Mouse (Mus musculus): ENCODE data around the gene Mpl. TPM values are rescaled to one million over a fixed set of nuclear protein-coding genes. Genes with fewer than 3 reads are reported as not detected.

Gene Mpl
- polyA plus RNA-seq, 1 experiment, result 0.26 TPM

- TF ChIP-seq CTCF (IDR thresholded peaks at IDR 0.05; ENCODE audit: borderline replicate concordance, extremely low read depth, insufficient read depth, insufficient read length) (no peak), POLR2A (IDR thresholded peaks at IDR 0.05; ENCODE audit: borderline replicate concordance, extremely low read depth, insufficient read depth, insufficient read length, poor library complexity, severe bottlenecking) (no peak)
- no peak for DNase-seq (ENCODE audit: low read depth)
Measured at GRCm38 (mm10) chr4:118427415-118427767, 29.9 kb downstream of the Mpl start.

- TF ChIP-seq CTCF (IDR thresholded peaks at IDR 0.05; ENCODE audit: borderline replicate concordance, extremely low read depth, insufficient read depth, insufficient read length), result no peak
- no peak for TF ChIP-seq POLR2A (IDR thresholded peaks at IDR 0.05; ENCODE audit: borderline replicate concordance, extremely low read depth, insufficient read depth, insufficient read length, poor library complexity, severe bottlenecking)
- no peak for DNase-seq (ENCODE audit: low read depth)
Measured at GRCm38 (mm10) chr4:118425374-118425773, 31.9 kb downstream of the Mpl start.

GRCm38 (mm10) chr4:118424541-118425160 lies 32.7 kb downstream of the Mpl start:
- no peak for TF ChIP-seq POLR2A (IDR thresholded peaks at IDR 0.05; ENCODE audit: borderline replicate concordance, extremely low read depth, insufficient read depth, insufficient read length, poor library complexity, severe bottlenecking)
- TF ChIP-seq CTCF (IDR thresholded peaks at IDR 0.05; ENCODE audit: borderline replicate concordance, extremely low read depth, insufficient read depth, insufficient read length), result no peak
- DNase-seq (ENCODE audit: low read depth), result no peak

DNA sequence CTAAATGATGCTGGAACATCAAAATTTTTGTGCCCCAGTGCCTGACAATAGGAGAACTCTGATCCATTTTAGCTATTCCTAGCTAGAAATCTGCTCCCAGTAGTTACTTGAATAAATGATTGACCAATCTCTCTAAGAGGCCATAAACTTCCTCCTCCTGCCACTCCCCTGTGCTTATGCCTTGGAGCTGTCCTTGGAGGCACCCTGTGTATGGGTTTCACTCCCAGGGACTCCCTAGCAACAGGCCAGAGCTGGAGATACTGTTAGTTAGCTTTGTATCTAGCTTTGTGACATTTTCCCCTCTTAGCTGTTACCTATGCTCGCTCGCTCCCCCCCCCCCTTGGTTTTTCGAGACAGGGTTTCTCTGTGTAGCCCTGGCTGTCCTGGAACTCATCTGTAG lies 35.9 kb downstream of the Mpl start:
- TF ChIP-seq POLR2A (IDR thresholded peaks at IDR 0.05; ENCODE audit: borderline replicate concordance, extremely low read depth, insufficient read depth, insufficient read length, poor library complexity, severe bottlenecking) (no peak), CTCF (IDR thresholded peaks at IDR 0.05; ENCODE audit: borderline replicate concordance, extremely low read depth, insufficient read depth, insufficient read length) (no peak)
- no peak for DNase-seq (ENCODE audit: low read depth)

DNA sequence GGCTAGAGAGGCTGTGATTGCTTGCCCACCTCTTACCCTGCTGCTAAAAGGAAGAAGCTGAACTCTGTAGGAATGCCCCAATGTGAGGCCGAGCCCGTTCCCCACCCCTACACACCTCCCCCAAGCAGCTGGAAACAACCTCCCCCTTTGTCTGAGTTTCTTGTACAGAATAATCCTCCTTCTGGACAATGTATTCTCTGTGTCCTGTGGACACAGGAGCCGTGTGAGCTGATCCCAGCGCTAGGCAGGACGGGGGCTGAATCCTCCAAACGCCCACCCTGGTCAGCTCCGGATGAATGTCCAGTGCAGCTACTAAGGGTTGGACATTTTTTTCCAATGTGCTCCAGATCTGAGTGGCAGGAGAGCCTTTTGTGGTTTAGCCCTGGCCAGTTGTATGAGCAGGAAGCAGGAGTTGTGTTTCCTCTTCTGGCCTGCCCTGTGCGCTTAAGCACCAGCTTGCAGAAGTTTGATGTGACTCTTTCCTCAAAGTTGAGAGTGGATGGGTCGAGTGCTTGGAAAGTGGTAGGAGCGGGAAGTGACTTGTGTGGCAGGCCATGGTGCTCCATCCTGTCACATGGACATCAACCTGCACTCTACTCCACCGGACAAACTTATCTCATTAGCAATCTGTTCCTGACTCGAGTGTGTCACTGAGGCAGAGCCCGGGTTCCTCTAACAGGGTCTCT lies 40.1 kb downstream of the Mpl start:
- DNase-seq (ENCODE audit: low read depth), result no peak
- no peak for TF ChIP-seq POLR2A (IDR thresholded peaks at IDR 0.05; ENCODE audit: borderline replicate concordance, extremely low read depth, insufficient read depth, insufficient read length, poor library complexity, severe bottlenecking)
- TF ChIP-seq CTCF (IDR thresholded peaks at IDR 0.05; ENCODE audit: borderline replicate concordance, extremely low read depth, insufficient read depth, insufficient read length), result no peak

DNA sequence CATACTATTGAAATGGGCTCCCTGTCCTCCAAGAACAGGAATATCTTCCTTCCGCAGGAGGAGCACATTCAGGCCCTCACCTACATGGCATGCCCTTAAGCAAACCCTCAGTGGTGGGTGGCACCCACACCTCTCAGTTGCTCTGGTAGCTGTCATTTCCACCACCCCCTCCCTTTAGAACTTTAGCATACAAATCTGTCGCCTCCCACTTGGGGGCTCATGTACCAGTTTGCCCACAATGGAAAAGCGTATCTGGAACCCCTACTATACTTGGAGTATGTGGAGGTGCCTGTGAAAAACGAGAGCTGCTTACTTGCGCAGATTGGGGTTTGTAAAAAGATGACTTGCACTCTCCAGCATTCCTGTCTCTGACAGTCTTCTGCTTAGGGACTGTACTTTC lies 41.0 kb downstream of the Mpl start:
- no peak for TF ChIP-seq POLR2A (IDR thresholded peaks at IDR 0.05; ENCODE audit: borderline replicate concordance, extremely low read depth, insufficient read depth, insufficient read length, poor library complexity, severe bottlenecking)
- TF ChIP-seq CTCF (IDR thresholded peaks at IDR 0.05; ENCODE audit: borderline replicate concordance, extremely low read depth, insufficient read depth, insufficient read length), result no peak
- DNase-seq (ENCODE audit: low read depth), result no peak

GRCm38 (mm10) chr4:118415779-118416178 lies 41.5 kb downstream of the Mpl start:
- TF ChIP-seq CTCF (IDR thresholded peaks at IDR 0.05; ENCODE audit: borderline replicate concordance, extremely low read depth, insufficient read depth, insufficient read length), result no peak
- TF ChIP-seq POLR2A (IDR thresholded peaks at IDR 0.05; ENCODE audit: borderline replicate concordance, extremely low read depth, insufficient read depth, insufficient read length, poor library complexity, severe bottlenecking), result no peak
- DNase-seq (ENCODE audit: low read depth), result no peak

DNA sequence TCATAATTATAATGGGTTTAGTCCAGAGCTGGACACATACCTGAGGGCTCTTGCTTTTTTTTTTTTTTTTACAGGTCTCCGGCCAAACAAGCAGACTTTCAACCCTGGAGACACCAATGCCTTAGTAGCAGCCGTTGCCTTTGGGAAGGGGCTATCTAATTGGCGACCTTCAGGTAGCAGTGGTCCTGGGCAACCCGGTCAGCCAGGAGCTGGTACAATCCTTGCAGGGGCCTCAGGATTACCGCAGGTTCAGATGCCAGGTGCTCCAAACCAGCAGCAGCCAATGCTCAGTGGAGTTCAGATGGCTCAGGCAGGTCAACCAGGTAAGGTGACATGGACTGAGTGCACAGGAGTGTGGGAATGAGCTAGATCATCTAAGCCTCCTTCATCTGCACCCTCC lies 43.8 kb downstream of the Mpl start:
- no peak for TF ChIP-seq POLR2A (IDR thresholded peaks at IDR 0.05; ENCODE audit: borderline replicate concordance, extremely low read depth, insufficient read depth, insufficient read length, poor library complexity, severe bottlenecking)
- TF ChIP-seq CTCF (IDR thresholded peaks at IDR 0.05; ENCODE audit: borderline replicate concordance, extremely low read depth, insufficient read depth, insufficient read length), result no peak
- DNase-seq (ENCODE audit: low read depth), result no peak

GRCm38 (mm10) chr4:118410871-118411270 lies 46.4 kb downstream of the Mpl start:
- TF ChIP-seq CTCF (IDR thresholded peaks at IDR 0.05; ENCODE audit: borderline replicate concordance, extremely low read depth, insufficient read depth, insufficient read length), result no peak
- TF ChIP-seq POLR2A (IDR thresholded peaks at IDR 0.05; ENCODE audit: borderline replicate concordance, extremely low read depth, insufficient read depth, insufficient read length, poor library complexity, severe bottlenecking), result no peak
- no peak for DNase-seq (ENCODE audit: low read depth)

- DNase-seq (ENCODE audit: low read depth), result peak; percentile 96
- TF ChIP-seq CTCF (IDR thresholded peaks at IDR 0.05; ENCODE audit: borderline replicate concordance, extremely low read depth, insufficient read depth, insufficient read length) (no peak), POLR2A (IDR thresholded peaks at IDR 0.05; ENCODE audit: borderline replicate concordance, extremely low read depth, insufficient read depth, insufficient read length, poor library complexity, severe bottlenecking) (peak; percentile 48; the same call in 1 of the 2 replicates)
Measured at GRCm38 (mm10) chr4:118409142-118409900, 48.0 kb downstream of the Mpl start, which contains the start of the genes Szt2 and Med8. Szt2 (minus strand) TSS chr4:118409273. Med8 (plus strand) TSS chr4:118409337.

GRCm38 (mm10) chr4:118402701-118403100 lies 54.6 kb downstream of the Mpl start:
- TF ChIP-seq POLR2A (IDR thresholded peaks at IDR 0.05; ENCODE audit: borderline replicate concordance, extremely low read depth, insufficient read depth, insufficient read length, poor library complexity, severe bottlenecking) (no peak), CTCF (IDR thresholded peaks at IDR 0.05; ENCODE audit: borderline replicate concordance, extremely low read depth, insufficient read depth, insufficient read length) (no peak)
- no peak for DNase-seq (ENCODE audit: low read depth)
